Mouse (Mus musculus): ENCODE measurements around the gene Nfia.

DNA sequence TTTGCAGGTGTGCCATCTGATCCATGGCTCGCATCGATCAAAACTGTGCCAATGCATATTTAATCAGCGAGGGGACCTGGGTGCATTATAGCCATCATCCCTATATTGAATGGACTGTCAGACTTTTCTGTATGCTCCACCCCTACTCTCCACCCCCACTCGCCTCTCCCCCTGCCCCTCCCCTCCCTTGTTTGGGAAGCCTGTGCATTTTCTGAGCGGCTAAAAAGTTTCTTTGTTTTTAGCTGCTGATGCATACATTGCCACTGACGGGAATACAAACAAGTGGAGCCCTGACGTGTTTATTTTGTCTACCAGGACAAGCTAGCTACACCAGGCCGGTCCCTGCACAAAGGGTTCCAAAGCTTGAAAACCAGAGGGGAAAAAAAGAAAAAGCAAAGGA is 175.7 kb downstream of the Nfia start:
- TF ChIP-seq CTCF (conservative IDR thresholded peaks at IDR 0.05; ENCODE audit: low read length), result no peak
- TF ChIP-seq NANOG (IDR thresholded peaks at IDR 0.05; ENCODE audit: borderline replicate concordance, low read length), result no peak
